Mouse (Mus musculus): ENCODE measurements around the gene Xcr1.

Xcr1 gene

GRCm38 (mm10) chr9:123814821-123815220 lies 47.0 kb downstream of the Xcr1 start:
- DNase-seq (ENCODE audit: low read depth) = no peak

GRCm38 (mm10) chr9:123814326-123814725 lies 47.5 kb downstream of the Xcr1 start:
- DNase-seq (ENCODE audit: low read depth) = peak; percentile 78

- peak; percentile 36 for DNase-seq (ENCODE audit: low read depth)
Observed at GRCm38 (mm10) chr9:123811831-123812230, 50.0 kb downstream of the Xcr1 start.

GRCm38 (mm10) chr9:123808583-123808982 lies 53.2 kb downstream of the Xcr1 start:
- no peak for DNase-seq (ENCODE audit: low read depth)

GRCm38 (mm10) chr9:123806267-123806666 lies 55.6 kb downstream of the Xcr1 start, which contains the start of gene Cxcr6:
Gene Cxcr6 (plus strand): TSS chr9:123806475.
- no peak for DNase-seq (ENCODE audit: low read depth)

- DNase-seq (ENCODE audit: low read depth) = no peak
Observed at GRCm38 (mm10) chr9:123805241-123805640, 56.6 kb downstream of the Xcr1 start.

- peak; percentile 38 for DNase-seq (ENCODE audit: low read depth)
Observed at GRCm38 (mm10) chr9:123802896-123803295, 58.9 kb downstream of the Xcr1 start.

GRCm38 (mm10) chr9:123802421-123802820 lies 59.4 kb downstream of the Xcr1 start:
- DNase-seq (ENCODE audit: low read depth) = no peak

Data from 416B (cell line).